Mouse (Mus musculus) megakaryocyte, embryonic 14.5 days (primary cell): ENCODE data around the gene Psmb7.

Experiments used
- FLI1 ChIP-seq: IDR thresholded peaks from 2 replicates; pipeline ENCODE4 v1.6.1; 2012; ENCODE audit warnings: low read length, inconsistent platforms, mixed read lengths
- GATA1 ChIP-seq: IDR thresholded peaks from 3 replicates; pipeline ENCODE4 v1.6.1; 2012; ENCODE audit warnings: mixed read lengths, low read length, inconsistent platforms, borderline replicate concordance

DNA sequence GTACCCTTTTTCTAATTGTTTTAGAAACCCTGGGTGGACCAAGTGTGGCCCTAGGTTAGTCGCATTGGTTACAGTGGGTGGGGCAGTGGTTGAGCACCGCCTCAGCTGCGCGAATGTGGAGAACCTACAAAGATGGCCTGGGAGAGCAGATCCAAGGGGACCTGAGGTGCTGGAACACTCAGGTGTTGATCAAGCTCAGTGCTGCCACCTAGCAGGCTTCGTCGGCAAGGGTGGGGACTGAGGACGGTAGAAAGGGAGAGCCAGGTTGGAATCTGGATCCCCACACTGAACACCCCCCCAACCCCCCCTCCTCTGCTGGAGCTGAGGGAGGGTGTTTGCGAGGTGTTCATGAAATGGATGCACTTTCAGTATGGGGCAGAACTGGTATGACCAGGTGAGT, 47.7 kb upstream of the Psmb7 start:
- TF ChIP-seq FLI1: no peak
- TF ChIP-seq GATA1: no peak
